Mouse (Mus musculus) hindbrain, embryonic 11.5 days (tissue): ENCODE measurements at regions not wholly inside any gene's neighbourhood (a gene's known extent, or its start where the extent isn't known, plus 50 kb on each side); places are given as distances from the start of the nearest gene placed in this dataset.
A peak's percentile ranks its signal among the peaks of the same experiment; 100 is the strongest.

Experiments used
- ATAC-seq: fragments of 200-750 bp; cut with Nextera tagmentation; 2 replicates; pipeline ENCODE4 v1.8.0; 2017; ENCODE audit warnings: mild to moderate bottlenecking, moderate TSS enrichment, moderate library complexity; ENCODE audit not compliant: low FRiP score
- DNase-seq: peaks from one replicate; pipeline ENCODE4 v3.0.0-alpha.2; 2015; ENCODE audit warnings: low spot score
- H3K27ac ChIP-seq: fragments of 300-500 bp; sonication (generic); 2 replicates; pipeline ENCODE4 v1.5.1; 2014; ENCODE audit warnings: mild to moderate bottlenecking, low read depth, low read length
- H3K27me3 ChIP-seq: fragments of 300-500 bp; sonication (generic); 2 replicates; pipeline ENCODE4 v1.6.1; 2014; ENCODE audit warnings: mild to moderate bottlenecking, low read length, moderate library complexity, mixed read lengths; ENCODE audit not compliant: control insufficient read depth, insufficient read depth
- H3K36me3 ChIP-seq: fragments of 300-500 bp; sonication (generic); 2 replicates; pipeline ENCODE4 v1.6.1; 2014; ENCODE audit warnings: mild to moderate bottlenecking, low read length, moderate library complexity, mixed read lengths; ENCODE audit not compliant: control insufficient read depth, insufficient read depth
- H3K4me1 ChIP-seq: fragments of 300-500 bp; sonication (generic); replicated peaks from 2 replicates; pipeline ENCODE4 v1.6.1; 2014; ENCODE audit warnings: low read length, mixed read lengths; ENCODE audit not compliant: control insufficient read depth, insufficient read depth
- H3K4me2 ChIP-seq: fragments of 300-500 bp; sonication (generic); replicated peaks from 2 replicates; pipeline ENCODE4 v1.6.1; 2014; ENCODE audit warnings: mild to moderate bottlenecking, low read depth, low read length
- H3K4me3 ChIP-seq: fragments of 300-500 bp; sonication (generic); 2 replicates; pipeline ENCODE4 v1.5.1; 2014; ENCODE audit warnings: low read depth, low read length
- H3K9ac ChIP-seq: fragments of 300-500 bp; sonication (generic); 2 replicates; pipeline ENCODE4 v1.6.1; 2014; ENCODE audit warnings: low read depth, low read length
- H3K9me3 ChIP-seq: fragments of 300-500 bp; sonication (generic); 2 replicates; pipeline ENCODE4 v1.6.1; 2016; ENCODE audit warnings: low read length; ENCODE audit not compliant: control insufficient read depth
- WGBS: fragments of 180-500 bp; shearing (Covaris S2); extraction: QIAGEN DNeasy Blood & Tissue Kit; methylation state at CpG from one replicate; pipeline ENCODE4 v1.1.7; 2014; 5-methylcytosine and 5-hydroxymethylcytosine counted together

GRCm38 (mm10) chr10:87639339-87639738 is 117.7 kb downstream of the Pah start:
- 89% methylated on average over 2 of the region's 2 CpGs for WGBS
- Histone ChIP-seq H3K36me3 (no peaks in the 10 kb centered on the region), H3K4me1 (no peaks in the 10 kb centered on the region), H3K9ac (no peak overlapping the region), H3K27me3 (no peaks in the 10 kb centered on the region), H3K4me3 (no peak overlapping the region), H3K4me2 (no peak overlapping the region), H3K27ac (no peak overlapping the region), H3K9me3 (no peaks in the 10 kb centered on the region)
- ATAC-seq (no peak), DNase-seq (no peak)

GRCm38 (mm10) chr10:87649091-87649490 is 127.5 kb downstream of the Pah start:
- Histone ChIP-seq H3K36me3 (no peaks in the 10 kb centered on the region), H3K4me2 (no peak overlapping the region), H3K4me1 (no peaks in the 10 kb centered on the region), H3K4me3 (no peak overlapping the region), H3K9me3 (no peaks in the 10 kb centered on the region), H3K27ac (no peak overlapping the region), H3K9ac (no peak overlapping the region), H3K27me3 (no peaks in the 10 kb centered on the region)
- ATAC-seq (no peak), DNase-seq (peak; percentile 45)
- WGBS: 23% methylated on average over 1 of the region's 1 CpGs

- no peak overlapping the region for H3K27ac ChIP-seq
- no peaks in the 10 kb centered on the region for H3K4me1 ChIP-seq
- H3K9me3 ChIP-seq: no peaks in the 10 kb centered on the region
- DNase-seq: no peak
- no peak overlapping the region for H3K9ac ChIP-seq
- no peaks in the 10 kb centered on the region for H3K36me3 ChIP-seq
- H3K27me3 ChIP-seq: no peaks in the 10 kb centered on the region
- H3K4me2 ChIP-seq: no peak overlapping the region
- WGBS: 79% methylated on average over 8 of the region's 8 CpGs
- no peak for ATAC-seq
- no peak overlapping the region for H3K4me3 ChIP-seq
Observed at GRCm38 (mm10) chr10:87652139-87652740, 130.6 kb downstream of the Pah start.

GRCm38 (mm10) chr10:87654112-87654511 is 132.5 kb downstream of the Pah start:
- no peaks in the 10 kb centered on the region for H3K4me1 ChIP-seq
- H3K4me2 ChIP-seq: no peak overlapping the region
- H3K36me3 ChIP-seq: no peaks in the 10 kb centered on the region
- H3K9ac ChIP-seq: no peak overlapping the region
- no peaks in the 10 kb centered on the region for H3K9me3 ChIP-seq
- no peak overlapping the region for H3K27ac ChIP-seq
- ATAC-seq (no peak), DNase-seq (no peak)
- 87% methylated on average over 4 of the region's 4 CpGs for WGBS
- H3K4me3 ChIP-seq: no peak overlapping the region
- no peaks in the 10 kb centered on the region for H3K27me3 ChIP-seq

GRCm38 (mm10) chr10:87666020-87666718 is 144.6 kb downstream of the Pah start:
- H3K9ac ChIP-seq: no peak overlapping the region
- H3K4me1 ChIP-seq: no peaks in the 10 kb centered on the region
- no peak overlapping the region for H3K4me2 ChIP-seq
- no peak overlapping the region for H3K27ac ChIP-seq
- ATAC-seq (no peak), DNase-seq (no peak)
- H3K27me3 ChIP-seq: no peaks in the 10 kb centered on the region
- WGBS: 79% methylated on average over 9 of the region's 9 CpGs
- H3K36me3 ChIP-seq: no peaks in the 10 kb centered on the region
- H3K4me3 ChIP-seq: no peak overlapping the region
- H3K9me3 ChIP-seq: no peaks in the 10 kb centered on the region

- Histone ChIP-seq H3K36me3 (no peaks in the 10 kb centered on the region), H3K4me1 (no peaks in the 10 kb centered on the region), H3K9ac (no peak overlapping the region), H3K9me3 (no peaks in the 10 kb centered on the region), H3K27me3 (no peaks in the 10 kb centered on the region), H3K27ac (no peak overlapping the region), H3K4me3 (no peak overlapping the region), H3K4me2 (no peak overlapping the region)
- 87% methylated on average over 7 of the region's 7 CpGs for WGBS
- DNase-seq (no peak), ATAC-seq (no peak)
Observed at GRCm38 (mm10) chr10:87666719-87667387, 145.3 kb downstream of the Pah start.

DNA sequence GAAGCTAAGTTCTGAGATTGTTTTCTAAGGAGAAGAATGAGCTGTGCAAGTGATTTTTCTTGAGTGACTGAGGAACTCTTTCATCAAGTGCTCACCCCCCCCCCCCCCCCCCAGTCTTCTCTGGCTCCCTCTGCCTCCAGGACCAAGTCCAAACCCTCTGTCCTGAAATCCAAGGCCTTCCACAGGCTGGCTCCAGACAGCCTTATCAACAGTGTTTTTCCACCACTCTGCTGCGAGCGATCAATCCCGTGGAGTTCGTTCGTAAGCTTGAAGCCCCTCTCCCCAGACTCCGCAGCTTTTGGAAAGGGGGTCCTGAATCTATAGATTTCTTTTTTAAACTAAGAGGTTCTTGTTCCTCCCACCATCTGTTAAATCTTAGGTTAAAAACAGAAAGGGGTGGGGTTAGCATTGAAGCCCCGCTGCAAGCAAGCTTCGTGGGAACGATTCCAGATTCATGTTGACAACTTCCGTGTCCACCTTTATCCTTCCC is 146.1 kb downstream of the Pah start:
- no peaks in the 10 kb centered on the region for H3K27me3 ChIP-seq
- no peaks in the 10 kb centered on the region for H3K9me3 ChIP-seq
- no peak overlapping the region for H3K4me2 ChIP-seq
- WGBS: 89% methylated on average over 10 of the region's 10 CpGs
- H3K9ac ChIP-seq: no peak overlapping the region
- no peak overlapping the region for H3K27ac ChIP-seq
- ATAC-seq (no peak), DNase-seq (no peak)
- no peaks in the 10 kb centered on the region for H3K4me1 ChIP-seq
- H3K36me3 ChIP-seq: no peaks in the 10 kb centered on the region
- H3K4me3 ChIP-seq: no peak overlapping the region

DNA sequence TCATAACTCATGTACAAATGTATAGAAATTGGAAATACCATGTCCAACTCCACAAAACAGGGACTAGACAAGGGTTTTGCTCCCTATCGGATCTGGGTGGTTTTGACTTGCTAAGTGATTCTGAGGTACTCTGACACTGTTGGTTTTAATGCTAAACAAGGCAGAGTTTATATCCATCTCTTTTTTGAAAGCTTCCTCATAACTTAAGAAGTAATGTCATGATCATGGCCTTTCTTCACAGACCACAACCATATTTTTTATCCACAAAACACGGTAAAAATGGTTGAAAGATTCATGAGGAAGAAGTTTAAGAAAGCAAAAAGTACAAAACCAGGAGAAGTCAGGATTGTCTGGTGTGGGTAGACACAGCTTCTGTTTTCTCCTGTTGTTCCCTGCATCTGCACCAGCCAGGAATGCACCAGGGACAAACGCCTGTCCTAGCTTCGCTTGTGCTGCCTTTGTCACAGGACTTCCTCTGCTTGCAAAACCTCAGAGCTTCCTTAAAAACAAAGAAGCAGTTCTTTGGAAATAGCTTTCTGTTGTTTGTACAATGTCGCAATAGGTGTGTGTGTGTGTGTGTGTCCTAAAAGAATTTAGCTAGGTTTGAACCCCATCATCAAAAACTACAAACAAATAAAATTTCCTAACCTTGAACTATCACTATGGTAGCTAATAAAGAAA is 153.3 kb downstream of the Pah start:
- WGBS: 81% methylated on average over 5 of the region's 5 CpGs
- ATAC-seq (no peak), DNase-seq (no peak)
- Histone ChIP-seq H3K4me3 (no peak overlapping the region), H3K27me3 (no peaks in the 10 kb centered on the region), H3K4me2 (no peak overlapping the region), H3K4me1 (no peaks in the 10 kb centered on the region), H3K9ac (no peak overlapping the region), H3K9me3 (no peaks in the 10 kb centered on the region), H3K27ac (no peak overlapping the region), H3K36me3 (no peaks in the 10 kb centered on the region)
